Mouse (Mus musculus) midbrain, embryonic 11.5 days (tissue): ENCODE data around the gene Gm20696. TPM values are rescaled to one million over a fixed set of nuclear protein-coding genes. Genes with fewer than 3 reads are reported as not detected.

Experiments
- ATAC-seq: fragments of 200-750 bp; cut with Nextera tagmentation; 2 replicates; pipeline ENCODE4 v1.8.0; 2017; ENCODE audit warnings: moderate TSS enrichment, moderate library complexity; ENCODE audit not compliant: low FRiP score
- DNase-seq: peaks from one replicate; pipeline ENCODE4 v3.0.0; 2015; ENCODE audit warnings: low spot score; ENCODE audit errors: missing footprints
- H3K27ac ChIP-seq: fragments of 300-500 bp; sonication (generic); 2 replicates; pipeline ENCODE4 v1.5.1; 2014; ENCODE audit warnings: low read depth, low read length
- H3K27me3 ChIP-seq: fragments of 300-500 bp; sonication (generic); 2 replicates; pipeline ENCODE4 v1.6.1; 2014; ENCODE audit warnings: mild to moderate bottlenecking, low read length, moderate library complexity, mixed read lengths; ENCODE audit not compliant: control insufficient read depth, insufficient read depth
- H3K36me3 ChIP-seq: fragments of 300-500 bp; sonication (generic); 2 replicates; pipeline ENCODE4 v1.6.1; 2014; ENCODE audit warnings: mild to moderate bottlenecking, low read length, moderate library complexity, mixed read lengths; ENCODE audit not compliant: control insufficient read depth, insufficient read depth
- H3K4me1 ChIP-seq: fragments of 300-500 bp; sonication (generic); 2 replicates; pipeline ENCODE4 v1.6.1; 2014; ENCODE audit warnings: low read length; ENCODE audit not compliant: control insufficient read depth, insufficient read depth
- H3K4me2 ChIP-seq: fragments of 300-500 bp; sonication (generic); 2 replicates; pipeline ENCODE4 v1.6.1; 2014; ENCODE audit warnings: mild to moderate bottlenecking, moderate library complexity
- H3K4me3 ChIP-seq: fragments of 300-500 bp; sonication (generic); 2 replicates; pipeline ENCODE4 v1.5.1; 2014; ENCODE audit warnings: low read depth, low read length
- H3K9ac ChIP-seq: fragments of 300-500 bp; sonication (generic); 2 replicates; pipeline ENCODE4 v1.6.1; 2014; ENCODE audit warnings: low read length
- H3K9me3 ChIP-seq: fragments of 300-500 bp; sonication (generic); 2 replicates; pipeline ENCODE4 v1.6.1; 2016; ENCODE audit warnings: low read length; ENCODE audit not compliant: control insufficient read depth
- WGBS: fragments of 180-500 bp; shearing (Covaris S2); extraction: QIAGEN DNeasy Blood & Tissue Kit; methylation state at CpG from one replicate; pipeline ENCODE4 v1.1.7; 2014; 5-methylcytosine and 5-hydroxymethylcytosine counted together
- polyA plus RNA-seq: library from polyadenylated mRNA; unstranded; fragments of >200 nt; fragmentation: Nextera tagmentation; extraction: Ambion mirVana; gene quantifications from 2 replicates; pipeline ENCODE4 v1.2.1, GENCODE M21; 2014

Gene Gm20696
- polyA plus RNA-seq, 1 experiment from 2014 or later: 3.4 TPM

DNA sequence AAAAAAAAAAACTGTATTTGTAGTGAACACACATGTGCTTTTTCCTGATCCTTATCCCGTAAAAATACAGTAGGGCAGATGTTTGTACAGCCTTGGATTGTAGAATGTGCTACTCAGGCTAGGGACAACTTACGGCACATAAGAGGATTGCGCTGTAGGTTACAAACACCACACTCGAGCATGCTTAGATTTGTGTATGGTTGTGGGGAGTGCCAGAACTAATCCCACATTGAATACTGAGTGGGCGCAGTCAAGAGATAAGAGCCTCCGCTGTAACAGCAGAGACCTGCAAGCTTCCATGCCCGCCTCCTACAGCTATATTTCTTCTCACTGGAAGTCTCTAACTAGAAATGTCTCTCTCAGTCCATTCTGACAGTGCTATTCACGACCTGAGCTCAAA is 431.0 kb downstream of the Gm20696 start:
- Histone ChIP-seq H3K4me1 (no peaks in the 10 kb centered on the region), H3K4me2 (no peak overlapping the region), H3K4me3 (no peak overlapping the region), H3K27me3 (no peaks in the 10 kb centered on the region), H3K36me3 (no peaks in the 10 kb centered on the region), H3K27ac (no peak overlapping the region), H3K9ac (no peak overlapping the region), H3K9me3 (no peaks in the 10 kb centered on the region)
- ATAC-seq (no peak), DNase-seq (no peak)
- 78% methylated on average over 8 of the region's 8 CpGs for WGBS

DNA sequence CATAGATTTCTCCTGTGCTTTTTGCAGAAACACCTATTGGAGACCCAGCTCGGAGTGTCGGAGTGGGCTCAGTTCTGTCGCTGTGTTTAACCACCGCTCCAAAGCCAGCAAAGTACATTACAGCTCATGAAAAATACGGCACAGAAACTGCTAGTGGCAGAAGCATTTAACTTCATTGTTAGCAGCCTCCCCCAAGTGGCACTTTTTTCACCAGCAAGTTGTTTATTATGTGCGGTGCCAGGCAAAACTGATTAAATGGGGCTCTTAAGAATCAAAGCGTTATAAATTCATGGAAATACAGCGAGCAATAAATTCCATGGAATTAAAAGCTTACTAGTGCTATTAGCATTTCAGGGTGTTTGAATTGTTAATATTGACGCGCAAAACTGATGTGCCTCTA is 433.2 kb downstream of the Gm20696 start:
- DNase-seq (no peak), ATAC-seq (no peak)
- Histone ChIP-seq H3K27me3 (no peaks in the 10 kb centered on the region), H3K9me3 (no peaks in the 10 kb centered on the region), H3K4me1 (no peaks in the 10 kb centered on the region), H3K36me3 (no peaks in the 10 kb centered on the region), H3K4me3 (no peak overlapping the region), H3K27ac (no peak overlapping the region), H3K9ac (no peak overlapping the region), H3K4me2 (no peak overlapping the region)
- WGBS: 85% methylated on average over 10 of the region's 10 CpGs

GRCm38 (mm10) chr6:99228336-99228870 is 438.2 kb downstream of the Gm20696 start:
- no peak overlapping the region for H3K4me3 ChIP-seq
- H3K9ac ChIP-seq: no peak overlapping the region
- no peaks in the 10 kb centered on the region for H3K36me3 ChIP-seq
- WGBS: 87% methylated on average over 6 of the region's 6 CpGs
- H3K27ac ChIP-seq: no peak overlapping the region
- ATAC-seq (no peak), DNase-seq (no peak)
- no peaks in the 10 kb centered on the region for H3K4me1 ChIP-seq
- no peaks in the 10 kb centered on the region for H3K9me3 ChIP-seq
- H3K27me3 ChIP-seq: no peaks in the 10 kb centered on the region
- H3K4me2 ChIP-seq: no peak overlapping the region

DNA sequence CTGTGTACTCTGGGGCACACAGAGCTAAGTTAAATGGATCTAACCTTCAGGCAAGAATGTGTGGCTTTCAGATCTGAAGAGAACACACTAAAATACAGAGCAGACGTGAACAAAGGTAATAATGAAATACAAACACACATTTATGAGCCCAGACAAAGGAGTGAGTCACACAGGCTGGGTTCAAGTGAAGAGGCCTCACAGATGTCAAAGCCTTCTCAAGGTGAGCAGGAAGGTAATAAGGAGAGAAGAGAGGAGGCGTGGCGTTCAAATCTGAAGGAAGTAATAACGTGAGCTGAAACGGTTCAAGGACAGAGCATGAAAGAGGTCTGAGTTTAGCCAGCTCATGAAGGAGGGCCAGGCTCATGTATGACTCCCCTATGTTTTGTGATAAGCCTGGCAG is 445.4 kb downstream of the Gm20696 start:
- ATAC-seq: no peak
- Histone ChIP-seq H3K9ac (no peak overlapping the region), H3K27ac (no peak overlapping the region), H3K4me1 (no peaks in the 10 kb centered on the region; the same call in 1 of the 2 replicates), H3K4me2 (no peak overlapping the region), H3K4me3 (no peak overlapping the region), H3K9me3 (no peaks in the 10 kb centered on the region), H3K27me3 (no peaks in the 10 kb centered on the region), H3K36me3 (no peaks in the 10 kb centered on the region)
- WGBS: 92% methylated on average over 5 of the region's 5 CpGs
- DNase-seq: no peak

- 94% methylated on average over 3 of the region's 3 CpGs for WGBS
- Histone ChIP-seq H3K27me3 (no peaks in the 10 kb centered on the region), H3K36me3 (no peaks in the 10 kb centered on the region), H3K27ac (no peak overlapping the region), H3K4me2 (no peak overlapping the region), H3K4me3 (no peak overlapping the region), H3K9ac (no peak overlapping the region), H3K9me3 (no peaks in the 10 kb centered on the region), H3K4me1 (no peaks in the 10 kb centered on the region; the same call in 1 of the 2 replicates)
- no peak for DNase-seq
- ATAC-seq: no peak
These were observed 446.1 kb downstream of the Gm20696 start for GRCm38 (mm10) chr6:99220472-99220871.

- Histone ChIP-seq H3K4me2 (no peak overlapping the region), H3K27ac (no peak overlapping the region), H3K9me3 (no peaks in the 10 kb centered on the region), H3K9ac (no peak overlapping the region), H3K36me3 (no peaks in the 10 kb centered on the region), H3K4me3 (no peak overlapping the region), H3K4me1 (no peaks in the 10 kb centered on the region; the same call in 1 of the 2 replicates), H3K27me3 (no peaks in the 10 kb centered on the region)
- ATAC-seq (no peak), DNase-seq (peak; percentile 68)
- 84% methylated on average over 2 of the region's 2 CpGs for WGBS
These were observed 448.8 kb downstream of the Gm20696 start for GRCm38 (mm10) chr6:99217846-99218245.

- H3K9me3 ChIP-seq: no peaks in the 10 kb centered on the region
- peaks cover 2% of the 10 kb centered on the region; the same call in 1 of the 2 replicates for H3K4me1 ChIP-seq
- WGBS: 77% methylated on average over 7 of the region's 7 CpGs
- no peak overlapping the region for H3K4me3 ChIP-seq
- H3K27me3 ChIP-seq: no peaks in the 10 kb centered on the region
- H3K4me2 ChIP-seq: no peak overlapping the region
- H3K36me3 ChIP-seq: no peaks in the 10 kb centered on the region
- no peak overlapping the region for H3K9ac ChIP-seq
- ATAC-seq (no peak), DNase-seq (peak; percentile 84)
- H3K27ac ChIP-seq: no peak overlapping the region
These were observed 449.4 kb downstream of the Gm20696 start for GRCm38 (mm10) chr6:99217155-99217554.

DNA sequence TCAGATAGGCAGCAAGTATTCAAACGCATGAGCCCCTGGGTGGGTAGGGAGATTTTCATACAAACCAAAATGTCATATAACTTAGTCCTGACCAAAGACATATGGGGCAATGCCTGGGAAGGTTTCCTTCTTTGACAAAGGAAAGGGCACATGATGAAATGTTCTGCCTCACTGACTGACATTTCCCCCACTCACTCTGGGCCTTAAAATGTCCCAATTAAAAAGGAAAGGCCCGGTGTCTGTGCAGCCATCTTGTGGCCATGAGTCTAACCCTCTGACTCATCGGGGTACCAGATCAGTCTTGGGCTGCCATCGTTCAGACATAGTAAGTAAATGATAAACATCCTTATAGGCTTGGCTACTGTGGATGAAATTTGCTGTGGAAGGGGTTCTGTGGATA is 454.1 kb downstream of the Gm20696 start:
- Histone ChIP-seq H3K9ac (no peak overlapping the region), H3K9me3 (no peaks in the 10 kb centered on the region), H3K4me1 (peaks cover 8% of the 10 kb centered on the region), H3K4me2 (no peak overlapping the region), H3K27me3 (no peaks in the 10 kb centered on the region), H3K27ac (no peak overlapping the region), H3K4me3 (no peak overlapping the region), H3K36me3 (no peaks in the 10 kb centered on the region)
- ATAC-seq (no peak), DNase-seq (peak; percentile 75)
- WGBS: 84% methylated on average over 4 of the region's 4 CpGs

DNA sequence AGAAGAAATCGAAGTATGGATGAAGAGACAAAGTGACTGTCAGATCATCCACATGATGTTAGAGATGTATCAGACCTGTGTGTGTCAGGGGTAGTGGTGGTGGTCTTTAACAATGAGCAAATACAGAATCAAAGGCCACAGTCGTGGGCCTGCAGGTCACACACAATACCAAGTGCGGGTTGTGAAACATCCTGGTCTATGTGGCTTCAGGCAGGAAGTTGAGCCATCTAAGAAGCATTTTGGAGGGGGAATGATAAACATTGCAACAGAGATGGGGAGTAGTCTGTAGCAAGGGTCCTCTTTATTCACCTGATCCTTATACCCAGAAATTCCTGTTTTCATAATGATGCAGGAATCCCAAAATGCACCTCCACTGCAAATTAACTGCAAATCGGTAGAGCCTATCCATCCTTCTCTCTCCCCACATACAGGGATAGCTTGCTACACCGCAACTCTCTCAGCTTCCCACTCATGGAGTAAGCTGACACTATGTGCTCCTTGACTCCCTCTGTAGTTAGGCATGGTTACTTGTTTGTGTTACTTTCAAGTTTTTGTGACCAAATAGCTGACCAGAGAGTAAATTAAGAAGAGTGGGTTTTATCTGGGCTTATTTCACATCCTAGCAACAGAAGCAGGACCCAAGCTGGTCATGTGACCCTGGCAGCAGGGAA is 454.8 kb downstream of the Gm20696 start:
- ATAC-seq (no peak), DNase-seq (peak; percentile 62)
- no peaks in the 10 kb centered on the region for H3K9me3 ChIP-seq
- no peak overlapping the region for H3K27ac ChIP-seq
- no peaks in the 10 kb centered on the region for H3K36me3 ChIP-seq
- no peak overlapping the region for H3K4me2 ChIP-seq
- H3K4me1 ChIP-seq: peaks cover 13% of the 10 kb centered on the region
- H3K4me3 ChIP-seq: no peak overlapping the region
- WGBS: 83% methylated on average over 5 of the region's 5 CpGs
- no peaks in the 10 kb centered on the region for H3K27me3 ChIP-seq
- no peak overlapping the region for H3K9ac ChIP-seq
